Mouse (Mus musculus) midbrain, embryonic 13.5 days (tissue): ENCODE data around the gene Elmo1. TPM values are rescaled to one million over a fixed set of nuclear protein-coding genes. Genes with fewer than 3 reads are reported as not detected.

Experiments
- ATAC-seq: fragments of 200-750 bp; cut with Nextera tagmentation; 2 replicates; pipeline ENCODE4 v1.8.0; 2017; ENCODE audit warnings: mild to moderate bottlenecking, moderate TSS enrichment, moderate library complexity
- H3K27ac ChIP-seq: fragments of 300-500 bp; sonication (generic); 2 replicates; pipeline ENCODE4 v1.5.1; 2015; ENCODE audit warnings: inconsistent platforms, mild to moderate bottlenecking, moderate library complexity
- H3K27me3 ChIP-seq: fragments of 300-500 bp; sonication (generic); 2 replicates; pipeline ENCODE4 v1.6.1; 2015; ENCODE audit warnings: mild to moderate bottlenecking, inconsistent platforms
- H3K36me3 ChIP-seq: fragments of 300-500 bp; sonication (generic); 2 replicates; pipeline ENCODE4 v1.6.1; 2015; ENCODE audit warnings: mild to moderate bottlenecking, inconsistent platforms
- H3K4me1 ChIP-seq: fragments of 300-500 bp; sonication (generic); replicated peaks from 2 replicates; pipeline ENCODE4 v1.6.1; 2015; ENCODE audit warnings: inconsistent platforms
- H3K4me2 ChIP-seq: fragments of 300-500 bp; sonication (generic); replicated peaks from 2 replicates; pipeline ENCODE4 v1.6.1; 2015; ENCODE audit warnings: moderate library complexity, mild to moderate bottlenecking, inconsistent platforms
- H3K4me3 ChIP-seq: fragments of 300-500 bp; sonication (generic); replicated peaks from 2 replicates; pipeline ENCODE4 v1.5.1; 2015; ENCODE audit warnings: mild to moderate bottlenecking, inconsistent platforms
- H3K9ac ChIP-seq: fragments of 300-500 bp; sonication (generic); replicated peaks from 2 replicates; pipeline ENCODE4 v1.6.1; 2015; ENCODE audit warnings: mild to moderate bottlenecking, inconsistent platforms
- H3K9me3 ChIP-seq: fragments of 300-500 bp; sonication (generic); 2 replicates; pipeline ENCODE4 v1.6.1; 2016; ENCODE audit warnings: mild to moderate bottlenecking, inconsistent platforms
- WGBS: fragments of 180-500 bp; shearing (Covaris S2); methylation state at CpG from one replicate; pipeline ENCODE4 v1.1.7; 2015; 5-methylcytosine and 5-hydroxymethylcytosine counted together
- polyA plus RNA-seq: library from polyadenylated mRNA; unstranded; fragments of >200 nt; fragmentation: Nextera tagmentation; extraction: Ambion mirVana; gene quantifications from 2 replicates; pipeline ENCODE4 v1.2.1, GENCODE M21; 2015

Gene Elmo1
- polyA plus RNA-seq, 1 experiment from 2014 or later: 36.5 TPM

DNA sequence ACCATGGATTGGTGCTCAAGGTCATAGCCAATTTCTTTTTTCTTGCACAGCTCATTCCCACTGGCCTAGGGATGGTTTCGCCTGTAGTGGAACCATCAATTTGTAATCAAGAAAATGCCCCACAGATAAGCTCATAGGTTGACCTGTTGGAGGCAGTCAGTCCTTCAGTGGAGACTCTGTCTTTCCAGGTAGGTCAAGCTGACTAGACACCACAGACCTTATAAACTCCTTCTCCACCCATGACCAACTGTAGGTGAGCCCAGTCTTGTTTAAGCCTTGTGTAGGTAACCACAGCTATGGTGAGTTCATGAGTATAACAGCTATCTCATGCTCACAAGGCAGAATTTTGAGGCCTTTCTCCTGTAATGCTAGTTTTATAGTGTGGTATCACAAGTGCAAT lies 238.3 kb downstream of the Elmo1 start:
- H3K27me3 ChIP-seq: no peaks in the 10 kb centered on the region
- H3K4me1 ChIP-seq: no peaks in the 10 kb centered on the region
- WGBS: 95% methylated on average over 1 of the region's 1 CpGs
- no peak overlapping the region for H3K9ac ChIP-seq
- H3K4me3 ChIP-seq: no peak overlapping the region
- no peaks in the 10 kb centered on the region for H3K9me3 ChIP-seq
- H3K27ac ChIP-seq: no peak overlapping the region
- H3K4me2 ChIP-seq: no peak overlapping the region
- ATAC-seq: no peak
- H3K36me3 ChIP-seq: no peaks in the 10 kb centered on the region

DNA sequence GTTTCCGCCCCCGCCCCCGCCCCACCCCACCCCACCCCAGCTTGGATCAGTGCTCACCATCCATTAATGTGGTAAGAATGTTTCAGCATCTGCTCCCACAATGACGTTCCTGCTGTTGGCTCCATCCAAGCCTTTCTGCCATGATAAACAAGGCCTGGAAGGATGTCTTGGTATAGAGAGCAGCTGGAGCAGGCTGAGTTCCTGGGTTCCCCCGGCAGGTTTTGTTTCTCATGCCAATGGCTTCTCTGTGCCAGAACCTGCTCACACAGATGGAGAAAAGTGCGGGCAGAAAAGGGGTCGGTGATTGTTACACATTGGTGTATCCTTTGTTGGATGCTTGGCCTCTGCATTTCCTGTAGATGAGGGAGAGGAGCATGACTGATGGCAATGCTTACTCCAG lies 240.6 kb downstream of the Elmo1 start:
- H3K9ac ChIP-seq: no peak overlapping the region
- no peak overlapping the region for H3K4me2 ChIP-seq
- H3K27me3 ChIP-seq: no peaks in the 10 kb centered on the region
- 0 out of 2 replicates have a peak, but pooled peaks cover 2% of the 10 kb centered on the region for H3K4me1 ChIP-seq
- H3K36me3 ChIP-seq: no peaks in the 10 kb centered on the region
- H3K4me3 ChIP-seq: no peak overlapping the region
- no peaks in the 10 kb centered on the region for H3K9me3 ChIP-seq
- ATAC-seq: no peak
- H3K27ac ChIP-seq: no peak overlapping the region
- WGBS: 88% methylated on average over 7 of the region's 7 CpGs

DNA sequence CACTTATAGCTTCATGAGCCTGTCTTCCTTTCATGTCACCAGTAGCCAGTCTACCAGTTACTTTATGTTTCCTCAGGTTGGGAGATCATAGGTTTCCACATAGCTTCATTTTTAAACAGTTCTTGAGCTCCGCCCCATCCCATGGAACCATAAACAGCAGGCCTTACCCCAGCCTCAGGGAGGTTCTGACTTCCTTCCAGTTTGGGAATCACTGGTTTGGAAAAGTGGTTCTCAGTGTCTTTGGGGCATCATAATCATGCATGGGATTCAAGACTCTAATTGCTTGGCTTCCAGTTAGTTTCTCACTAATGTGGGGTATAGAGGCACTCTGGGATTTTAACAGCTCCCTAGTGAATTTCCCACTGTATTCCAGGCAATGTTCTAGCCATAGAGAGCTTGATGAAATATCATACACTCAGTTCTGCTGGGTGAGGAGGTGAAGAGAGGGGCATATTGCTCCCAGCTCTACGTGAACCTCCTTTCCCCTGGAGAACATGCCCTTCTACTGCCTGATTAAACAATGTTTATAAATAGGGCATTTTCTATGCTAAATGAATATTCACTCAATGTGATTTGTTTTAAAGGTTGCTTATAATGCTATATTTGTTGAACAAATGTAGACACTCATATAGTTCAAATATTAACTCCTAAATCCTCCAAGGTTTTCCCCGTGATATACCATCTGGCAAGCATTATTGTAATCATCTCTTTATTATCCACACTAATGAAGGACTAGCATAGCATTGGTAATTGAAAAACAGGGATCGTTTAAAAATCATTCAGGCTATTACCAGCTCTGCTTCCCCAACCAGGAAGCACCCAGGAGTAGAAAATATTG lies 244.9 kb downstream of the Elmo1 start:
- Histone ChIP-seq H3K9me3 (no peaks in the 10 kb centered on the region), H3K27ac (no peak overlapping the region), H3K36me3 (no peaks in the 10 kb centered on the region), H3K4me1 (0 out of 2 replicates have a peak, but pooled peaks cover 4% of the 10 kb centered on the region), H3K4me2 (no peak overlapping the region), H3K9ac (no peak overlapping the region), H3K4me3 (no peak overlapping the region), H3K27me3 (no peaks in the 10 kb centered on the region)
- WGBS: 70% methylated on average over 4 of the region's 4 CpGs
- no peak for ATAC-seq

DNA sequence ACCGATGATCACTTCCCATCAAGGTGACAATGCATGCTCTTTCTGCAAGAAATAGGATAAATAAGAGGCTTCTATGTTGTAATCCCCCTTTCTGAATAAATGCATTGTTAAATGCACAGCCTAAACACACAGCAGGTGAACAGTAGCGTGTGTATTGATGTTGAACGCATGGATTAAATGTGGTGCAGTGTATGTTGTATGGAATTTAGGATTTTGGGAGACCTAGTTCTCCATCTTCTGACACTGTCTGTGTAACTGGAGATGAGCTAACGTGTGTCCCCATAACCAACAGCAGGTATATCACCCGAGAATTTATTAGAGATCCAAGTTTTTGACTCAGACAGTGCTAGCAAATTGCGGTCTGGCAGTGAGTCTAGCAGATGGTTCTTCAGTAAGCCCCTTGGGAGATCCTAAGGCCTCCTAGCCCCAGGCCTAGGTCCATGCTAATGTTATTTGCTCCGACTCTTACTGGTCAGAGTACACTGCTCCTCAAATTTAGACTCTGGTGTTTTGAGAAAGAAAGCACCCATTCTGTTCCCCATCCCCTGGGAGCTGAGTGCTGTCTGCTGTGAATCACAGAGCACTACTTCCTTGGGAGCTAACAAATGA lies 245.6 kb downstream of the Elmo1 start:
- 76% methylated on average over 7 of the region's 7 CpGs for WGBS
- Histone ChIP-seq H3K4me3 (no peak overlapping the region), H3K27me3 (no peaks in the 10 kb centered on the region), H3K36me3 (no peaks in the 10 kb centered on the region), H3K27ac (no peak overlapping the region), H3K9ac (no peak overlapping the region), H3K4me1 (0 out of 2 replicates have a peak, but pooled peaks cover 4% of the 10 kb centered on the region), H3K4me2 (no peak overlapping the region), H3K9me3 (no peaks in the 10 kb centered on the region)
- no peak for ATAC-seq

DNA sequence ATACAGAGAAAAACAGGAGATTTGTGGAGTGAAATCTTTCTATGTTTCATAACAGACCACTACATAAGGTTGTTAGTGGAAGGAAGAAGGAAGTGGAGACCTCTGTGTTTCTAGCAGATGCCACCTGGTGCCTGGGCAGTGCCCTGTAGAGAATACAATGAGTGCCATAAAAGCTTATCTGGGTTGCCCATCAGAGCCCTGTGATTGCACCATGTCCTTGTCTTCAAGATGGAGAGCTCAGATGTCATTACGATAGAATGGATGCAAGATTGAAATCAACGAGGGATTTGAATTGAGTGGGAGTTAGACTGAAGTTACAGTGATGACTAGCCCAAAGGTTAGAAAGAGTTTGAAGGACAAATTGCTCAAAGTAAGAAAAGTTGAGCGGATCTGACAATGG lies 252.5 kb downstream of the Elmo1 start:
- H3K9me3 ChIP-seq: no peaks in the 10 kb centered on the region
- no peak overlapping the region for H3K4me3 ChIP-seq
- no peaks in the 10 kb centered on the region for H3K36me3 ChIP-seq
- WGBS: 93% methylated on average over 3 of the region's 3 CpGs
- no peak for ATAC-seq
- H3K27ac ChIP-seq: no peak overlapping the region
- H3K9ac ChIP-seq: no peak overlapping the region
- no peaks in the 10 kb centered on the region for H3K27me3 ChIP-seq
- no peak overlapping the region for H3K4me2 ChIP-seq
- H3K4me1 ChIP-seq: no peaks in the 10 kb centered on the region

DNA sequence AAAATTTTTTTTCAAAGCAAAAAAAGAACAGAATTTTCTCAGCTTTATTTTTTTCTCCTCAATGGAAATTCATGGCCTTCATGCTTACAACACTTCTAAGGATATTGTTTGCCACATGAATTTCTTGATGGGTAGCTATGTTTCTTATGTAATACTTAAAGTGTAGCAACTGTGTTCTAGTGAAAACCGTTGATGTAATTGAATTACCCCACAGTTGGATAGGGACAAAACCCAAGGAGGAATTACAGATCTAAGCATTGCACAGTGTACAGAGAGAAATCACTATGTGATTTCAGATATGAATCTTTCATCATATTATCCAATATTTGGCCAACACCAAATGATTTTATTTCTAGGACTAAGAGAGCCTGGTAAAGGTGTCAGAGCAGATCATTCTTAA lies 259.4 kb downstream of the Elmo1 start:
- no peak for ATAC-seq
- peaks cover 16% of the 10 kb centered on the region for H3K4me1 ChIP-seq
- no peak overlapping the region for H3K9ac ChIP-seq
- no peaks in the 10 kb centered on the region for H3K9me3 ChIP-seq
- no peak overlapping the region for H3K4me2 ChIP-seq
- 84% methylated on average over 1 of the region's 1 CpGs for WGBS
- no peak overlapping the region for H3K27ac ChIP-seq
- H3K4me3 ChIP-seq: no peak overlapping the region
- H3K36me3 ChIP-seq: no peaks in the 10 kb centered on the region
- no peaks in the 10 kb centered on the region for H3K27me3 ChIP-seq

DNA sequence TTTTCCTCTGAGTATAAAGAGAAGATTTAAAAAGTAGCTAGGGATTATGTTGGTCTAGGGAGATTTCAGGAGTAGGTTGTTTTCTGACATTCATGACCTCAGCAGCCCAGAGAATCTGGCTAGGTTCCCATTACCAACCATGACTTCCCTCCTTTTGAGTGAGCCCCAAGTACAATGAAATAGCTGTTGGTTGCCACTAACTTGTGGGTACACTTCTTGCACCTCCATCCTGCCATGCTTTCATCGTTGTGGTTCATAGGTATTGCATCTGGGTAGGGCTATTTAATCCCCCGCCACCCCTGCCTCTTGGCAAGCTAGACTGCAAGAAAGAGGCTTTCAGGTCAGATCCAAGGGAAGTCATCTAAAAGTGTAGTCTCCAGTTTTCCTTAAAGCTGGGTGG lies 262.2 kb downstream of the Elmo1 start:
- Histone ChIP-seq H3K4me2 (no peak overlapping the region), H3K4me1 (peaks cover 23% of the 10 kb centered on the region), H3K4me3 (no peak overlapping the region), H3K9me3 (no peaks in the 10 kb centered on the region), H3K9ac (no peak overlapping the region), H3K27me3 (no peaks in the 10 kb centered on the region), H3K27ac (no peak overlapping the region), H3K36me3 (no peaks in the 10 kb centered on the region)
- WGBS: 92% methylated on average over 2 of the region's 2 CpGs
- ATAC-seq: no peak

DNA sequence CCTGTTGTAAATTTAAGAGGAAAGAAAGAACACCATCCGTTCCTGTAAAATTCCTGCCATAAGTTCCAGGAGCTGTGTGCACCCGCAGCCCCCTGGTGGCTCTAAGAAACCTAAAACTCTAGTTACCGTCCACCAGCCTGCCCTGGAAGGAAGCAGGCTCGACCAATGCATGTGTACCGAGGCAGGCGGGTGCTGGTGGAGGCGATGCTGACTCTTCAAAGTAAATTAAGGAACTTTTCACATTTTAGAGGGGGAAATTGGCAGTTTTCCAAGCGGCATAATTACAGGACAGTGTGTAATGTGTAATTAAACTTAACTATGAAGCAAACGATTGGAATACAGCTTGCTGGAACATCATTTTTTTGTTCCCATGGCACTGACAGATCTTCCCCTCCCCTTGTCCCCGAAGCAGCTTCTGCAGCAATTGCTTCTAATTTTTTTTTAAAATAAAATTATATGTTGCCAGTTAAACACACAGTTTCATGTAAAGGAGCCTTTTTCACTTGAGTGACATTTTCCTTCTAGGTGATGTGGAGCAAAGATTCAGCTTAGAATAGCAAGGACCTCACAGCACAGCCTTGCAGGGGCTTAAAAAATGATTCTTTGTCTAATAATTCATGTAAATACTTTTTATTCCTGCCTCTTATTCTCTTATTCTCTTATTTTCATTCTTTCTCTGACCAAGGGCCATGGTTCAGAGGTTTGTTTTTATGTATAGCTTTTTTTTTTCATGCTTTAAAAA lies 263.6 kb downstream of the Elmo1 start:
- 42% methylated on average over 10 of the region's 10 CpGs for WGBS
- H3K9ac ChIP-seq: no peak overlapping the region
- no peaks in the 10 kb centered on the region for H3K36me3 ChIP-seq
- no peaks in the 10 kb centered on the region for H3K27me3 ChIP-seq
- H3K9me3 ChIP-seq: no peaks in the 10 kb centered on the region
- 0 out of 2 replicates have a peak overlapping the region, but pooled peaks have one; percentile 1 for H3K4me2 ChIP-seq
- peak; percentile 71 for ATAC-seq
- H3K4me3 ChIP-seq: no peak overlapping the region
- H3K27ac ChIP-seq: peak overlapping the region; percentile 74
- peaks cover 23% of the 10 kb centered on the region for H3K4me1 ChIP-seq

DNA sequence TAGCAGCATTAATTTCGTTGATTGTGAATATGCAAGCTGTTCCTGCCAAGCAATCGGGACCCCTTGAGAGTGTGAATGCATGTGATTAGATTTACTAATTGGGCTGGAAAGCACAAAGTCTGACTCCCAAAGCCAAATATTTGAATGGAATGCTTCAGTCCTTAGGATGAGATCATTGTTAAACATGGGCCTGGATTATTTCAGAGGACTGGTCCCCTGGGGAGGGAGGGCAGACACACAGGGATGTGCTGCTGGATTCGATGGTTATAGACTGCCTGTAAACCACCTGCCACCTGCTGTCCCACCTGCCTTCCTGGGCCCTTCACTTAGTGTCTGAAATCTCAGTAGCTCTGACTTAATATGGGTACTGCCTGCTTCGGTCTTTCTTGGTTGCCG lies 264.2 kb downstream of the Elmo1 start:
- Histone ChIP-seq H3K9me3 (no peaks in the 10 kb centered on the region), H3K36me3 (no peaks in the 10 kb centered on the region), H3K27ac (peak overlapping the region; percentile 74), H3K4me3 (no peak overlapping the region), H3K4me2 (0 out of 2 replicates have a peak overlapping the region, but pooled peaks have one; percentile 13), H3K9ac (no peak overlapping the region), H3K27me3 (no peaks in the 10 kb centered on the region), H3K4me1 (peaks cover 23% of the 10 kb centered on the region)
- 26% methylated on average over 5 of the region's 5 CpGs for WGBS
- ATAC-seq: peak; percentile 94

DNA sequence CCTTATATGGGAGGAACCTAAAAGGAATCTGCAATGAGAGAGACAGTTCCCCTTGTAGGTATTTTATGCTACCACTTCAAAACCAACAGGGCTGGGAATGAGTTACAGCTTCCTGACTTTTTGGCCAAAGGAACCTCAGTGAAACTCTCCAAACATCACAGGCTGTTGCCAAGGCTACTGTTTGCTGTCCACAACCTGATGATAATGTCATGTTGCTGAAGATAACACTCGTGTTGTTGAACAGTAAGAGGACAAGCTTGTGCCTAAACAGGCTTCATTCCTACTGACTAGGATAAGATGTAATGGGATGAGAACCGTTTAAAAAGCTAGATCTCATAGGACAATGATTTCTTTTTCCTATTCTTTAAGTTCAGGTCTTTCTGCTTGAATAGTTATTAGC lies 272.1 kb downstream of the Elmo1 start:
- ATAC-seq: no peak
- Histone ChIP-seq H3K36me3 (no peaks in the 10 kb centered on the region), H3K4me1 (no peaks in the 10 kb centered on the region), H3K4me3 (no peak overlapping the region), H3K4me2 (no peak overlapping the region), H3K27me3 (no peaks in the 10 kb centered on the region), H3K9me3 (no peaks in the 10 kb centered on the region), H3K27ac (no peak overlapping the region), H3K9ac (no peak overlapping the region)
- 85% methylated on average over 2 of the region's 2 CpGs for WGBS

DNA sequence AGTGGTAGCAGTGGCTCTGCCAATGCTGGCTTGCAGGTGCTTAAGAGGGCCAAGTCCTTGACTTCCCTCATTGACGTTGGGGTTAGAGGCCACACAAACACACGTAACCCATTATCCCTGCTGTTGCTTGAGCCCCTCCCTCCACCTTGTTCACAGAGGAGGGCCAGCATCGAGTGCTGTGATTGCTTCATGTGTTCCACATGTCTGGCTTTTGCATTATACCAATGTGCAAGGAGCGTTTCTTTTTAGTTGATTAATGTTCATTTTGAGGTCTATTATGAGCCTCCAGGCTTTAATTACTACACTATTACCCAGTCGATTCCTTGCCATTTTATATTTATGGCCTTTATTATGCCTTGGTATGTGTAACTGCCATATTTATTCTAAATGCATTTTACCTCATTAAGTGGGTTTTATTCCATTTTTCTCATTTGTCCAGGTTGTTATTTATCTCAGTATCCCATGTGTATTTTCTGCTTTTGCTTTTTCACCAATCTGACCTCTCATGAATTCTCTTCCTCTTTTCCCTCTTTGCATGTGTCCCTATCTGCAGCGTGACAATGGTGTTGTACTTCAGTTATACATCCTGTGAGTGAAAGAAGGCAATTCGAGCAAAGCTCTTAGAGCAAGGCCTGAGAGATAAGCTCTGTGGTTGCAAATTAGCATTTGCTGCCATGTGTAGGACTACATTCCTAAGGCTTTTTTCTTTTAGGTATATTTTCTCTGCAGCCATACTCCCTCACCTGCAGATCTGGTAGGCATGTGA lies 275.6 kb downstream of the Elmo1 start:
- H3K4me2 ChIP-seq: no peak overlapping the region
- WGBS: 72% methylated on average over 7 of the region's 7 CpGs
- no peaks in the 10 kb centered on the region for H3K36me3 ChIP-seq
- no peaks in the 10 kb centered on the region for H3K27me3 ChIP-seq
- H3K9ac ChIP-seq: no peak overlapping the region
- peaks cover 8% of the 10 kb centered on the region for H3K4me1 ChIP-seq
- no peak overlapping the region for H3K4me3 ChIP-seq
- H3K9me3 ChIP-seq: no peaks in the 10 kb centered on the region
- ATAC-seq: no peak
- H3K27ac ChIP-seq: no peak overlapping the region
